Mouse (Mus musculus) hindbrain, embryonic 12.5 days (tissue): ENCODE results near the gene Olfr221. TPM values are rescaled to one million over a fixed set of nuclear protein-coding genes. Genes with fewer than 3 reads are reported as not detected.

Experiments
- ATAC-seq: fragments of 200-750 bp; cut with Nextera tagmentation; 2 replicates; pipeline ENCODE4 v1.8.0; 2017; ENCODE audit warnings: moderate TSS enrichment; ENCODE audit not compliant: low FRiP score
- H3K27ac ChIP-seq: fragments of 300-500 bp; sonication (generic); 2 replicates; pipeline ENCODE4 v1.5.1; 2016; ENCODE audit warnings: mild to moderate bottlenecking
- H3K27me3 ChIP-seq: fragments of 300-500 bp; sonication (generic); 2 replicates; pipeline ENCODE4 v1.6.1; 2016; ENCODE audit warnings: mild to moderate bottlenecking
- H3K36me3 ChIP-seq: fragments of 300-500 bp; sonication (generic); 2 replicates; pipeline ENCODE4 v1.6.1; 2016; ENCODE audit warnings: mild to moderate bottlenecking
- H3K4me1 ChIP-seq: fragments of 300-500 bp; sonication (generic); 2 replicates; pipeline ENCODE4 v1.6.1; 2016
- H3K4me2 ChIP-seq: fragments of 300-500 bp; sonication (generic); replicated peaks from 2 replicates; pipeline ENCODE4 v1.6.1; 2016; ENCODE audit warnings: mild to moderate bottlenecking
- H3K4me3 ChIP-seq: fragments of 300-500 bp; sonication (generic); 2 replicates; pipeline ENCODE4 v1.5.1; 2016; ENCODE audit warnings: mild to moderate bottlenecking
- H3K9ac ChIP-seq: fragments of 300-500 bp; sonication (generic); 2 replicates; pipeline ENCODE4 v1.6.1; 2016; ENCODE audit warnings: mild to moderate bottlenecking, moderate library complexity
- H3K9me3 ChIP-seq: fragments of 300-500 bp; sonication (generic); replicated peaks from 2 replicates; pipeline ENCODE4 v1.6.1; 2016; ENCODE audit warnings: mild to moderate bottlenecking
- WGBS: fragments of 180-500 bp; shearing (Covaris S2); methylation state at CpG from one replicate; pipeline ENCODE4 v1.1.7; 2016; 5-methylcytosine and 5-hydroxymethylcytosine counted together
- polyA plus RNA-seq: library from polyadenylated mRNA; unstranded; fragments of >200 nt; fragmentation: Nextera tagmentation; extraction: Ambion mirVana; gene quantifications from 2 replicates; pipeline ENCODE4 v1.2.1, GENCODE M21; 2016

The Olfr221 gene
- polyA plus RNA-seq, 1 experiment from 2014 or later = not detected

GRCm38 (mm10) chr14:51994453-51994852, 47.8 kb downstream of the Olfr221 start:
- H3K36me3 ChIP-seq = peaks cover 92% of the 10 kb centered on the region
- H3K27me3 ChIP-seq = no peaks in the 10 kb centered on the region
- H3K9ac ChIP-seq = no peak overlapping the region
- H3K4me2 ChIP-seq = no peak overlapping the region
- no peak overlapping the region for H3K27ac ChIP-seq
- H3K4me3 ChIP-seq = no peak overlapping the region
- 85% methylated on average over 4 of the region's 4 CpGs for WGBS
- peaks cover 4% of the 10 kb centered on the region for H3K4me1 ChIP-seq
- ATAC-seq = no peak
- H3K9me3 ChIP-seq = no peaks in the 10 kb centered on the region

GRCm38 (mm10) chr14:51989461-51989970, 52.7 kb downstream of the Olfr221 start:
- Histone ChIP-seq H3K9me3 (no peaks in the 10 kb centered on the region), H3K27ac (no peak overlapping the region), H3K4me2 (no peak overlapping the region), H3K4me3 (no peak overlapping the region), H3K27me3 (no peaks in the 10 kb centered on the region), H3K36me3 (peaks cover 65% of the 10 kb centered on the region), H3K9ac (0 out of 2 replicates have a peak overlapping the region, but pooled peaks have one; percentile 40), H3K4me1 (peaks cover 22% of the 10 kb centered on the region)
- no peak for ATAC-seq
- WGBS = 55% methylated on average over 12 of the region's 12 CpGs

GRCm38 (mm10) chr14:51988731-51989130, 53.5 kb downstream of the Olfr221 start:
- Histone ChIP-seq H3K27ac (no peak overlapping the region), H3K4me2 (no peak overlapping the region), H3K9ac (0 out of 2 replicates have a peak overlapping the region, but pooled peaks have one; percentile 40), H3K36me3 (peaks cover 58% of the 10 kb centered on the region), H3K4me1 (peaks cover 27% of the 10 kb centered on the region), H3K9me3 (no peaks in the 10 kb centered on the region), H3K4me3 (no peak overlapping the region), H3K27me3 (no peaks in the 10 kb centered on the region)
- WGBS = 75% methylated on average over 12 of the region's 12 CpGs
- ATAC-seq = no peak

GRCm38 (mm10) chr14:51987177-51987576, 55.1 kb downstream of the Olfr221 start:
- Histone ChIP-seq H3K9me3 (no peaks in the 10 kb centered on the region), H3K4me3 (no peak overlapping the region), H3K9ac (no peak overlapping the region), H3K4me1 (peaks cover 28% of the 10 kb centered on the region), H3K27me3 (no peaks in the 10 kb centered on the region), H3K36me3 (peaks cover 47% of the 10 kb centered on the region), H3K4me2 (no peak overlapping the region), H3K27ac (no peak overlapping the region)
- ATAC-seq = no peak
- WGBS = 93% methylated on average over 6 of the region's 6 CpGs

- Histone ChIP-seq H3K4me1 (peaks cover 28% of the 10 kb centered on the region), H3K4me3 (peak overlapping the region; percentile 68)
- WGBS = 3% methylated on average over 7 of the region's 7 CpGs
Measured at GRCm38 (mm10) chr14:51986153-51986505, 56.1 kb downstream of the Olfr221 start.

GRCm38 (mm10) chr14:51985301-51986152, 56.7 kb downstream of the Olfr221 start:
- H3K27ac ChIP-seq = peak overlapping the region; percentile 90
- 1% methylated on average over 27 of the region's 27 CpGs for WGBS
- no peaks in the 10 kb centered on the region for H3K9me3 ChIP-seq
- H3K36me3 ChIP-seq = peaks cover 31% of the 10 kb centered on the region
- H3K27me3 ChIP-seq = no peaks in the 10 kb centered on the region
- peak overlapping the region; percentile 79 for H3K9ac ChIP-seq
- H3K4me2 ChIP-seq = peak overlapping the region; percentile 79
- H3K4me3 ChIP-seq = peak overlapping the region; percentile 68
- ATAC-seq = peak; percentile 62
- peaks cover 28% of the 10 kb centered on the region for H3K4me1 ChIP-seq

More at GRCm38 (mm10) chr14:51986153-51986505, 56.1 kb downstream of the Olfr221 start:
- Histone ChIP-seq H3K27ac (peak overlapping the region; percentile 90), H3K27me3 (no peaks in the 10 kb centered on the region), H3K36me3 (peaks cover 37% of the 10 kb centered on the region), H3K9ac (peak overlapping the region; percentile 79), H3K4me2 (peak overlapping the region; percentile 79), H3K9me3 (no peaks in the 10 kb centered on the region)
- no peak for ATAC-seq

- Histone ChIP-seq H3K36me3 (peaks cover 21% of the 10 kb centered on the region), H3K27ac (peak within 1 kb of the TSS; percentile 90), H3K4me2 (peak within 1 kb of the TSS; percentile 79), H3K9me3 (no peaks in the 10 kb centered on the region), H3K27me3 (no peaks in the 10 kb centered on the region), H3K4me1 (peaks cover 26% of the 10 kb centered on the region), H3K4me3 (peak within 1 kb of the TSS; percentile 68), H3K9ac (peak within 1 kb of the TSS; percentile 79)
- ATAC-seq = peak; percentile 92
- under 1% methylated on average over 63 of the region's 74 CpGs for WGBS
Measured at GRCm38 (mm10) chr14:51984247-51985231, 57.7 kb downstream of the Olfr221 start, which contains the start of gene Arhgef40. Gene Arhgef40 (plus strand): TSS chr14:51984719.

Other genes with a start within 250 kb of the Olfr221 start
- not detected in 2 replicates for gene AY358078, start 242.4 kb downstream of the Olfr221 start, polyA plus RNA-seq
- gene Ear6, start 188.8 kb downstream of the Olfr221 start, polyA plus RNA-seq = not detected in 2 replicates
- gene Mettl17, start 157.6 kb downstream of the Olfr221 start, polyA plus RNA-seq = 61.8 and 62.9 TPM in 2 replicates
- 0.89 and 1.4 TPM in 2 replicates for gene Slc39a2, start 149.6 kb downstream of the Olfr221 start, polyA plus RNA-seq
- gene Ndrg2, start 128.3 kb downstream of the Olfr221 start, polyA plus RNA-seq = 34.2 and 39.1 TPM in 2 replicates
- not detected in 2 replicates for gene Tppp2, start 124.0 kb downstream of the Olfr221 start, polyA plus RNA-seq
- not detected in 2 replicates for gene Rnase13, start 119.7 kb downstream of the Olfr221 start, polyA plus RNA-seq
- gene Arhgef40, start 57.7 kb downstream of the Olfr221 start, polyA plus RNA-seq = 126 and 133 TPM in 2 replicates
- 0.59 and 1.6 TPM in 2 replicates for gene Tmem253, start 26.8 kb downstream of the Olfr221 start, polyA plus RNA-seq
- 64.4 and 71.7 TPM in 2 replicates for gene Zfp219, start 21.7 kb downstream of the Olfr221 start, polyA plus RNA-seq
- 726 and 727 TPM in 2 replicates for gene Hnrnpc, start 61.6 kb upstream of the Olfr221 start, polyA plus RNA-seq
- gene Rpgrip1, start 68.2 kb upstream of the Olfr221 start, polyA plus RNA-seq = 53.6 and 58.4 TPM in 2 replicates
- gene Supt16, start 155.0 kb upstream of the Olfr221 start, polyA plus RNA-seq = 68.3 and 72.3 TPM in 2 replicates
- gene Chd8, start 215.3 kb upstream of the Olfr221 start, polyA plus RNA-seq = 57.4 and 57.7 TPM in 2 replicates
- gene Tox4, start 236.7 kb upstream of the Olfr221 start, polyA plus RNA-seq = 51.1 and 57.3 TPM in 2 replicates
- 40.6 and 51.9 TPM in 2 replicates for gene Rab2b, start 237.1 kb upstream of the Olfr221 start, polyA plus RNA-seq